Mouse (Mus musculus) spleen, adult 2 months (tissue): ENCODE data around the gene Mamdc2.

Source experiments
- CTCF ChIP-seq: fragments of 200-500 bp; IDR thresholded peaks from 2 replicates; pipeline ENCODE4 v1.5.1; 2011; ENCODE audit warnings: mild to moderate bottlenecking, inconsistent platforms; ENCODE audit not compliant: insufficient read depth, insufficient read length, insufficient replicate concordance; ENCODE audit errors: extremely low read depth
- POLR2A ChIP-seq: fragments of 200-500 bp; IDR thresholded peaks from 2 replicates; pipeline ENCODE4 v1.6.1; 2011; ENCODE audit warnings: low read depth, low read length, inconsistent platforms

- TF ChIP-seq CTCF (no peak), POLR2A (no peak)
Observed at GRCm38 (mm10) chr19:23434433-23434832, 13.8 kb downstream of the Mamdc2 start.
